Mouse (Mus musculus) kidney, postnatal 14 days (tissue): ENCODE results near the gene Tnfrsf13c.

Experiments
- DNase-seq: peaks from one replicate; pipeline ENCODE4 v3.0.0; 2022; ENCODE audit warnings: mixed read lengths

Gene Tnfrsf13c

DNA sequence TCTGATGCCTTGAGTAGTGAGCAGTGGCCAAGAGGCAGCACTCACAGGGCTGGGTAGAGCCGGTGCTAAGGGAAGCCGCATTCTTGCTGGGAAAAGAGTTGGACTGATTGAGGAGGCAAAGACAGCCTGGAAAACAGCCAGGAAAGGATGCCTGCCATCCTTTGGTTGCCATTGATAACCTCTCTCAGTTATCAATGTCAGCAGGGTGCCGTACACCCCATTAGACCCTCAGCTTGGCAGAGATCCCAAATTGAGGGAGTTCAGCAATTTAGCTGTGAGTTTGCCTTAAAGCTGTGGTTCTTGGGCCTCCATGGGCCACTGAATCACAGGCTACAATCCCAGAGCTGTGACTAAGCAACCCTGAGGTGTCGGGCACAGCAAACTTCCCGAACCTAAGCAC lies 43.0 kb downstream of the Tnfrsf13c start:
- no peak for DNase-seq

DNA sequence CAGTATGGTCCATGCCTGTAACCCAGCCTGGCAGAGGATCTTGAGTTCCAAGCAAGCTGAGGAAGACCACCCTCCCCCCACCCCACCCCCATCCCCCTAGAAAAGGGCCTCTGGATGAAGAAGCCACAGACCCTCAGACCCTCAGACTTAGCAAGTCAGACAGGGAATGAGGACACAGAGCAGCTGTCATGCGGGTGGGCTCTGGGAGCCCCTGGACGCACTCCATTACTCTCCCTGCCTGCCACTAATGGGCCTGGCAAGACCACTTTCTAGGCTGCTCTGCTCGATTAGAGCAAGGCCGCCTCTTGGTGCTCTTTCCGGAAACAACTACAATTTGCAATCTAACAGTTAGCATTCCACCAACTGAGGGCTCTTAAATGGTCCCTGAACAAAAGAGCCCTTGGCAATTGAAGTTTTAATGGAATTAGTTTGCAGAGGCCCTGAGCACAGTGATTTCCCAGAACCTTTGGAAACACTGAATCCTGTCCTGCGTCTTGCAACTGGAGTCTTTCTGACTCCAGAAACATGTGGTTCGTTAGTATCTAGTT lies 46.4 kb downstream of the Tnfrsf13c start:
- no peak for DNase-seq

DNA sequence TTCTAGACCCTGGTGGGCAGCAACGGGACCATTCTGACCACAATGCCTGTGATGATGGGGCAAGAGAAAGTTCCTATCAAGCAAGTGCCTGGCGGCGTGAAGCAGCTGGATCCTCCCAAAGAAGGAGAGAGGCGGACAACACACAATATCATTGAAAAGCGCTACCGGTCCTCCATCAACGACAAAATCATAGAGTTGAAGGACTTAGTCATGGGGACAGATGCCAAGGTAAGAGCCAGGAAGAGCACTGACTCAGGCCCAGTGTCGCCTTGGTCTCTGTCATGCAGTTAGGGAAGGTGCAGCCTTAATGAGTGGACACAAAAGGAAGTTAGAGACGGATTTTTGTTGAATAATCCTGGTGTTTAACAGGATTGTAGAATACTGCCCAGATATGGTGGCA lies 49.1 kb downstream of the Tnfrsf13c start:
- no peak for DNase-seq

DNA sequence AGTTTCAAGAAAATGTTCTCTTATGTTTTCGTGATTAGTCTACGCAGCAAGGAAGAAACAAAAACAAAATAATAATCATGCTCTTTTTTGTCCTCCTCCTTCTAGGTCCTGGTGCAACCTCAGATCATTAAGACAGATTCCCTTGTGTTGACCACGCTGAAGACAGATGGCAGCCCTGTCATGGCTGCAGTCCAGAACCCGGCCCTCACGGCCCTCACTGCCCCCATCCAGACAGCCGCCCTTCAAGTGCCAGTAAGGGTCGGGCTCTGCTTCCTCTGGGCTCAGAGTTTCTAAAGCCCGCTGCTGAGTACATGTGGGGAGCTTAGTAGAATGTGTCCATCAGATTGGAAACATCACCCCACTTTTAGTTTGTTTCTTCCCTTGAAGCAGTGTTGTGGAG lies 51.5 kb downstream of the Tnfrsf13c start:
- DNase-seq = no peak
